Mouse (Mus musculus) embryo, embryonic 11.5 days (tissue): ENCODE results near the gene Olfr1014.

Experiments used
- DNase-seq: peaks from one replicate; pipeline ENCODE4 v3.0.0-alpha.2; 2012; ENCODE audit warnings: low read depth, low spot score

Gene Olfr1014

GRCm38 (mm10) chr2:85772413-85772812 is at the start of gene Olfr1014:
TSS of gene Olfr1014 (plus strand) at chr2:85772713.
- no peak for DNase-seq

DNA sequence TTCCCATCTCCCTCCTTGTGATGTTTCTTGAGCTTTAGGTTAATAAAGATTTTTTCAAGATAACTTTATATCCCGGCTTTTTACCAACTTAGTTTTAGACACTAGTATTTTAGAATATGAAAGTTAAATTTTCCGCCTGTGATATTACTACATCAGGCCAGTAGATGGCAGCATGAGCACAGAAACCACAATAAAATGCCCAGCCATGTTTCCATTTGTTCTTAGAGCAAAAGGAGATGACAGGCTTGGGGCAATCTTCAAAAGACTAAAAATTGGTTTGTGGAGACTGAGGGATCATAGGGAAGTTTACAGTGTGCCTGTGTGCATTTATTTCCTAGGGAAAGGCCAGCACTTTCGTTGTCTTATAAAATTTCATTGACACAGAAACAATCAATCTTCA is 46.7 kb upstream of the Olfr1014 start:
- DNase-seq, result peak; percentile 16

GRCm38 (mm10) chr2:85753822-85754221 is 18.7 kb upstream of the Olfr1014 start:
- DNase-seq, result no peak

GRCm38 (mm10) chr2:85762666-85763065 is 9.8 kb upstream of the Olfr1014 start, which contains the start of gene Olfr1012:
TSS of gene Olfr1012 (minus strand) at chr2:85762766.
- DNase-seq, result no peak

DNA sequence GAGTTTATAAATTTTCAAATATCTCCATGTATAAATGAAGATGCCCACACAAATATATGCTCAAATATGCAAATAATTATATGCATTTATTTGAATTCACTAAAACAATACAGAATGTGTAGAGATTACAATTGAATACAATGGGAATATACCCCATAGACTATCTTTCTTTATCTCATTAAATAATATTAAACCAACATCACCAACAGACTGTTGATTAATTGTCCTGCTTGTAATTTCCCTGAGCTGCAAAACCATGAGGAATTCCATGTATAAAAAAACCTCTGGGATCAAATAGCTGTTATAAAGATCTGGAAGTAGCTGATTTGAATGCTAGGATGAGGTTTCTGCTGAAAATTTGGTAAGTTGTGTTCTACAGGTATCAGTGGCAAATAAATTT is 5.7 kb upstream of the Olfr1014 start, which contains the start of gene Olfr1013:
Gene Olfr1013, plus strand, starts transcription at position 301 of the 400 bp plus-strand sequence.
- DNase-seq, result no peak

DNA sequence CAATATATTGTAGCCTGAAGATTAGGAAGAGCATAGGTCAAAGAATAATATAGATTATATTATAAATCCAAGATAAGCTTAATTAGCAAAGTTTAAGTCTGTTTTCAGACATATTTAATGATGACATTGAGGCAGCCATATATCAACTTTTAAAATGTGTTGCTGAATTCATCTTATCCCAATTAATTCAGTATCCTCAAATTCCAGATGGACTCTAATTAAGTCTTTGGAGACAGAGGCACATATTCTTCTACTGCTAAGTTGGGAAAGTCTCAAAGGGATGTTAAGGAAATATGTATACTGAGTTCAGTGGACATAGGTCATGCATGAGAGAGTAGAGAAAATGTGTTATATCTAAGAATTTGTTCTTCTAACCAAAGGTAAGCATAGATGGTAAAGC is 9.2 kb downstream of the Olfr1014 start, which contains the start of gene Olfr1015:
Gene Olfr1015, plus strand, starts transcription at position 301 of the 400 bp plus-strand sequence.
- no peak for DNase-seq

GRCm38 (mm10) chr2:85792331-85792730 is 19.8 kb downstream of the Olfr1014 start:
- DNase-seq, result no peak

GRCm38 (mm10) chr2:85802444-85802843 is 29.9 kb downstream of the Olfr1014 start, which contains the start of gene Olfr1016:
TSS of gene Olfr1016 (minus strand) at chr2:85802544.
- DNase-seq, result no peak

GRCm38 (mm10) chr2:85804501-85804900 is 32.0 kb downstream of the Olfr1014 start:
- no peak for DNase-seq

DNA sequence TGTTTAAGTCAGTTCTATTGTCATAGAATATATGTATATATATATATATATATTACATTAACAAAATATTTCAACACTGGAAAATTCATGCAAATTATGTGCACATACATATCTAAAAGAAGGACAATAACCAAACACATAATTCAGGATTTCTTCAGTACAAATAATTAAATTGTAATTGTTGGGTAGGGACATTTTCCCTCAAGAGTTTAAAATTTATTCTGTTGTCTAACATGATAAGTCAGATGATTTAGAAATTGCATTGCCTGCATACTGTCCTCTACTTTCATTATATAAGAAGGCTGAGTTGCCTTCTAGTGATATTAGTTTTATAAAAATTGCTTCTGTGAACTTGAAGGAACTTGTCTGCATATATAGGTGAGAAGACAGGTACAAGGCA is 45.7 kb downstream of the Olfr1014 start, which contains the start of gene Olfr1018:
Gene Olfr1018, plus strand, starts transcription at position 301 of the 400 bp plus-strand sequence.
- no peak for DNase-seq
